Mouse (Mus musculus) testis, adult 2 months (tissue): Measurements from ENCODE around the gene Tecr. TPM values are rescaled to one million over a fixed set of nuclear protein-coding genes. Genes with fewer than 3 reads are reported as not detected.

Experiments
- H3K27ac ChIP-seq: fragments of 200-500 bp; 2 replicates; pipeline ENCODE4 v1.5.1; 2012; ENCODE audit warnings: low read depth, low read length; ENCODE audit not compliant: control insufficient read depth, insufficient read depth
- H3K27me3 ChIP-seq: fragments of 200-500 bp; 2 replicates; pipeline ENCODE4 v1.6.1; 2012; ENCODE audit warnings: mild to moderate bottlenecking, low read length, moderate library complexity; ENCODE audit not compliant: control insufficient read depth, insufficient read depth
- H3K36me3 ChIP-seq: fragments of 200-500 bp; 2 replicates; pipeline ENCODE4 v1.6.1; 2012; ENCODE audit warnings: mild to moderate bottlenecking, low read length; ENCODE audit not compliant: control insufficient read depth, insufficient read depth
- H3K4me1 ChIP-seq: fragments of 200-500 bp; 2 replicates; pipeline ENCODE4 v1.6.1; 2012; ENCODE audit warnings: low read length; ENCODE audit not compliant: control insufficient read depth, insufficient read depth
- H3K4me3 ChIP-seq: fragments of 200-500 bp; 2 replicates; pipeline ENCODE4 v1.5.1; 2012; ENCODE audit warnings: low read depth, mild to moderate bottlenecking, low read length, moderate library complexity, mixed read lengths; ENCODE audit not compliant: control insufficient read depth
- CTCF ChIP-seq: fragments of 200-500 bp; IDR thresholded peaks from 2 replicates; pipeline ENCODE4 v1.5.1; 2012; ENCODE audit warnings: low read depth, mild to moderate bottlenecking, inconsistent platforms, low read length, moderate library complexity; ENCODE audit not compliant: control insufficient read depth, insufficient read depth, insufficient replicate concordance
- POLR2A ChIP-seq: fragments of 200-500 bp; IDR thresholded peaks from 2 replicates; pipeline ENCODE4 v1.6.1; 2012; ENCODE audit warnings: low read depth, mild to moderate bottlenecking, inconsistent platforms, low read length, moderate library complexity; ENCODE audit not compliant: control insufficient read depth
- polyA plus RNA-seq: library from polyadenylated mRNA; depleted of rRNA; stranded (reverse); fragments of >200 nt; gene quantifications from 2 replicates; pipeline ENCODE4 v1.2.3, GENCODE M21; 2012

Gene Tecr
- polyA plus RNA-seq, 1 experiment = 159 TPM

GRCm38 (mm10) chr8:83578131-83579055 lies 29.4 kb downstream of the Tecr start:
- H3K27me3 ChIP-seq = no peaks in the 10 kb centered on the region
- H3K4me3 ChIP-seq = no peak overlapping the region
- no peak overlapping the region for H3K27ac ChIP-seq
- TF ChIP-seq POLR2A (no peak), CTCF (no peak)
- H3K4me1 ChIP-seq = peaks cover 5% of the 10 kb centered on the region
- no peaks in the 10 kb centered on the region for H3K36me3 ChIP-seq

- Histone ChIP-seq H3K27ac (no peak overlapping the region; the same call in 1 of the 2 replicates), H3K4me1 (peaks cover 5% of the 10 kb centered on the region), H3K4me3 (no peak overlapping the region), H3K36me3 (no peaks in the 10 kb centered on the region), H3K27me3 (no peaks in the 10 kb centered on the region)
- TF ChIP-seq CTCF = no peak
- TF ChIP-seq POLR2A = no peak
These were observed 30.4 kb downstream of the Tecr start for GRCm38 (mm10) chr8:83577384-83577791.

- peaks cover 5% of the 10 kb centered on the region for H3K4me1 ChIP-seq
- H3K27ac ChIP-seq = no peak overlapping the region
- H3K4me3 ChIP-seq = no peak overlapping the region
- no peaks in the 10 kb centered on the region for H3K36me3 ChIP-seq
- TF ChIP-seq POLR2A = no peak
- no peak for TF ChIP-seq CTCF
- no peaks in the 10 kb centered on the region for H3K27me3 ChIP-seq
These were observed 30.9 kb downstream of the Tecr start for GRCm38 (mm10) chr8:83576921-83577320.

- H3K27ac ChIP-seq = no peak overlapping the region
- no peak for TF ChIP-seq POLR2A
- H3K27me3 ChIP-seq = no peaks in the 10 kb centered on the region
- peaks cover 5% of the 10 kb centered on the region for H3K4me1 ChIP-seq
- no peaks in the 10 kb centered on the region for H3K36me3 ChIP-seq
- no peak overlapping the region for H3K4me3 ChIP-seq
These were observed 31.3 kb downstream of the Tecr start for GRCm38 (mm10) chr8:83576516-83576895.

- H3K4me1 ChIP-seq = peaks cover 5% of the 10 kb centered on the region
These were observed 31.9 kb downstream of the Tecr start for GRCm38 (mm10) chr8:83575561-83576515.

GRCm38 (mm10) chr8:83574631-83575315 lies 33.0 kb downstream of the Tecr start:
- no peaks in the 10 kb centered on the region; the same call in 1 of the 2 replicates for H3K36me3 ChIP-seq

More at GRCm38 (mm10) chr8:83575561-83576515, 31.9 kb downstream of the Tecr start:
- Histone ChIP-seq H3K4me3 (no peak overlapping the region), H3K36me3 (no peaks in the 10 kb centered on the region), H3K27me3 (no peaks in the 10 kb centered on the region), H3K27ac (no peak overlapping the region)
- TF ChIP-seq CTCF (no peak), POLR2A (no peak)

More at GRCm38 (mm10) chr8:83574631-83575315, 33.0 kb downstream of the Tecr start:
- no peak for TF ChIP-seq POLR2A
- TF ChIP-seq CTCF = no peak
- Histone ChIP-seq H3K27ac (no peak overlapping the region), H3K4me3 (no peak overlapping the region), H3K4me1 (peaks cover 5% of the 10 kb centered on the region), H3K27me3 (no peaks in the 10 kb centered on the region)
